Mouse (Mus musculus): ENCODE data around the gene Comtd1. TPM values are rescaled to one million over a fixed set of nuclear protein-coding genes. Genes with fewer than 3 reads are reported as not detected.

Gene Comtd1
- total RNA-seq, 2 experiments from 2014 or later, result 54.8 to 83.5 TPM

GRCm38 (mm10) chr14:21806203-21806602 is 42.6 kb downstream of the Comtd1 start:
- no peak for DNase-seq

GRCm38 (mm10) chr14:21802543-21803206 is 46.1 kb downstream of the Comtd1 start:
- no peak for DNase-seq

- no peak for DNase-seq
These were observed 47.2 kb downstream of the Comtd1 start for GRCm38 (mm10) chr14:21801624-21802023.

- DNase-seq, result no peak
These were observed 48.1 kb downstream of the Comtd1 start for GRCm38 (mm10) chr14:21800641-21801040.

Other genes with a start within 250 kb of the Comtd1 start
- 1 to 10 TPM in 1 of 2 experiments, under 1 TPM in 1; 0.23 to 1.2 TPM for gene Dupd1, start 134.4 kb downstream of the Comtd1 start, total RNA-seq (2021)
- gene Samd8, start 98.4 kb downstream of the Comtd1 start, total RNA-seq (2021), result 10 to 100 TPM; 49.9 to 60.7 TPM
- under 1 TPM; 0.33 to 0.63 TPM for gene Dusp13, start 97.8 kb downstream of the Comtd1 start, total RNA-seq (2021)
- gene Vdac2, start 23.7 kb downstream of the Comtd1 start, total RNA-seq (2021), result 100 to 1,000 TPM; 206 to 231 TPM
- gene Zfp503, start 140.6 kb upstream of the Comtd1 start, total RNA-seq (2021), result 10 to 100 TPM; 23.4 to 30.3 TPM
- gene Lrmda, start 170.7 kb upstream of the Comtd1 start, total RNA-seq (2021), result 1 to 10 TPM; 5.2 to 7.2 TPM

Measured in adrenal gland, postnatal 36 days (tissue).